Mouse (Mus musculus) cerebellum, adult 2 months (tissue): ENCODE data around the gene Ppox. TPM values are rescaled to one million over a fixed set of nuclear protein-coding genes. Genes with fewer than 3 reads are reported as not detected.
"Not testable (repeated sequence)": the region's sequence is repeated elsewhere in the genome, so short reads cannot be mapped to it uniquely, and the experiment has no call there.

Source experiments
- DNase-seq, 2 experiments: peaks; one replicate each; pipeline ENCODE4 v3.0.0; 2021
- H3K27ac ChIP-seq: fragments of 200-500 bp; 2 replicates; pipeline ENCODE4 v1.5.1; 2012; ENCODE audit warnings: low read length, control low read depth, inconsistent platforms; ENCODE audit not compliant: insufficient read depth
- H3K27me3 ChIP-seq: fragments of 200-500 bp; 2 replicates; pipeline ENCODE4 v1.6.1; 2012; ENCODE audit warnings: inconsistent platforms, mild to moderate bottlenecking, low read length, moderate library complexity; ENCODE audit not compliant: control insufficient read depth, insufficient read depth
- H3K4me1 ChIP-seq: fragments of 200-500 bp; 2 replicates; pipeline ENCODE4 v1.6.1; 2011; ENCODE audit warnings: low read length; ENCODE audit not compliant: control insufficient read depth, insufficient read depth
- H3K4me3 ChIP-seq: fragments of 200-500 bp; replicated peaks from 2 replicates; pipeline ENCODE3; 2011; ENCODE audit warnings: mild to moderate bottlenecking, low read depth, low read length, control low read depth; ENCODE audit not compliant: insufficient read depth
- CTCF ChIP-seq: fragments of 200-500 bp; IDR thresholded peaks from 2 replicates; pipeline ENCODE4 v1.5.1; 2011; ENCODE audit warnings: low read depth, mild to moderate bottlenecking, control low read depth, low read length, moderate library complexity, borderline replicate concordance; ENCODE audit not compliant: insufficient read depth
- POLR2A ChIP-seq: fragments of 200-500 bp; IDR thresholded peaks from 2 replicates; pipeline ENCODE4 v1.6.1; 2011; ENCODE audit warnings: low read length, control low read depth, borderline replicate concordance; ENCODE audit not compliant: insufficient read depth
- WGBS: fragments of 180-500 bp; shearing (Covaris S2); methylation state at CpG from one replicate; pipeline ENCODE4 v1.1.7; 2018; 5-methylcytosine and 5-hydroxymethylcytosine counted together
- polyA plus RNA-seq: library from polyadenylated mRNA; depleted of rRNA; stranded (reverse); fragments of >200 nt; gene quantifications from 2 replicates; pipeline ENCODE4 v1.2.3, GENCODE M21; 2012

Ppox gene
- polyA plus RNA-seq, 1 experiment, result 76.9 TPM

- Histone ChIP-seq H3K27ac (no peak within 1 kb of the TSS; the same call in 1 of the 2 replicates), H3K4me3 (peak within 1 kb of the TSS; percentile 24), H3K27me3 (no peaks in the 10 kb centered on the region), H3K4me1 (peaks cover 3% of the 10 kb centered on the region; the same call in 1 of the 2 replicates)
- TF ChIP-seq POLR2A (no peak), CTCF (no peak)
- WGBS, result 3% methylated on average over 5 of the region's 5 CpGs
- peak in 1 of 2 experiments; percentile 42 for DNase-seq
Measured at GRCm38 (mm10) chr1:171249913-171250600, 30.9 kb downstream of the Ppox start, which contains the start of gene Adamts4. TSS of gene Adamts4 (plus strand) at chr1:171250421.

GRCm38 (mm10) chr1:171248386-171249226 is 32.4 kb downstream of the Ppox start:
- TF ChIP-seq POLR2A (no peak), CTCF (no peak)
- Histone ChIP-seq H3K27ac (peak overlapping the region; percentile 44; the same call in 1 of the 2 replicates), H3K4me1 (peaks cover 3% of the 10 kb centered on the region; the same call in 1 of the 2 replicates), H3K4me3 (no peak overlapping the region), H3K27me3 (no peaks in the 10 kb centered on the region)
- no peak for DNase-seq
- WGBS, result 54% methylated on average over 3 of the region's 3 CpGs

- no peak overlapping the region for H3K4me3 ChIP-seq
- peak overlapping the region; percentile 14 for H3K27ac ChIP-seq
- WGBS, result 28% methylated on average over 4 of the region's 4 CpGs
- H3K27me3 ChIP-seq, result no peaks in the 10 kb centered on the region
- no peak for DNase-seq
- TF ChIP-seq CTCF (no peak), POLR2A (no peak)
- H3K4me1 ChIP-seq, result peaks cover 3% of the 10 kb centered on the region; the same call in 1 of the 2 replicates
Measured at GRCm38 (mm10) chr1:171247916-171248315, 33.1 kb downstream of the Ppox start.

- Histone ChIP-seq H3K27me3 (no peaks in the 10 kb centered on the region), H3K27ac (peak overlapping the region; percentile 14), H3K4me3 (peak overlapping the region; percentile 93), H3K4me1 (peaks cover 3% of the 10 kb centered on the region; the same call in 1 of the 2 replicates)
- DNase-seq, result no peak
- no peak for TF ChIP-seq POLR2A
- TF ChIP-seq CTCF, result no peak
- WGBS, result 16% methylated on average over 13 of the region's 13 CpGs
Measured at GRCm38 (mm10) chr1:171247453-171247841, 33.5 kb downstream of the Ppox start.

GRCm38 (mm10) chr1:171246709-171247452 is 34.1 kb downstream of the Ppox start:
- peaks cover 3% of the 10 kb centered on the region; the same call in 1 of the 2 replicates for H3K4me1 ChIP-seq
- peak; percentile 98 for DNase-seq
- peak; percentile 49; the same call in 1 of the 2 replicates for TF ChIP-seq POLR2A
- TF ChIP-seq CTCF, result peak; percentile 74
- peak overlapping the region; percentile 80 for H3K27ac ChIP-seq
- peak overlapping the region; percentile 93 for H3K4me3 ChIP-seq
- no peaks in the 10 kb centered on the region for H3K27me3 ChIP-seq
- WGBS, result under 1% methylated on average over 41 of the region's 41 CpGs

GRCm38 (mm10) chr1:171245353-171245752 is 35.6 kb downstream of the Ppox start:
- Histone ChIP-seq H3K4me1 (peaks cover 3% of the 10 kb centered on the region; the same call in 1 of the 2 replicates), H3K4me3 (no peak overlapping the region), H3K27ac (no peak overlapping the region), H3K27me3 (no peaks in the 10 kb centered on the region)
- TF ChIP-seq CTCF (no peak), POLR2A (no peak)
- 94% methylated on average over 8 of the region's 8 CpGs for WGBS
- DNase-seq, result no peak

GRCm38 (mm10) chr1:171241952-171242351 is 39.0 kb downstream of the Ppox start:
- H3K27me3 ChIP-seq, DNase-seq, H3K27ac ChIP-seq, H3K4me3 ChIP-seq, H3K4me1 ChIP-seq: not testable (repeated sequence)
- 80% methylated on average over 12 of the region's 12 CpGs for WGBS
